Mouse (Mus musculus): ENCODE data around the gene Ipo9.

The Ipo9 gene

GRCm38 (mm10) chr1:135399466-135399865, 30.8 kb downstream of the Ipo9 start:
- TF ChIP-seq GATA4 (IDR thresholded peaks at IDR 0.05; ENCODE audit: insufficient replicate concordance, low read length): no peak

- no peak for TF ChIP-seq GATA4 (IDR thresholded peaks at IDR 0.05; ENCODE audit: insufficient replicate concordance, low read length)
Measured at GRCm38 (mm10) chr1:135385161-135385560, 45.1 kb downstream of the Ipo9 start.

GRCm38 (mm10) chr1:135384171-135384570, 46.1 kb downstream of the Ipo9 start:
- TF ChIP-seq GATA4 (IDR thresholded peaks at IDR 0.05; ENCODE audit: insufficient replicate concordance, low read length): no peak

GRCm38 (mm10) chr1:135380071-135380991, 50.0 kb downstream of the Ipo9 start:
- no peak for TF ChIP-seq GATA4 (IDR thresholded peaks at IDR 0.05; ENCODE audit: insufficient replicate concordance, low read length)

GRCm38 (mm10) chr1:135379048-135379447, 51.3 kb downstream of the Ipo9 start:
- TF ChIP-seq GATA4 (IDR thresholded peaks at IDR 0.05; ENCODE audit: insufficient replicate concordance, low read length): no peak

- no peak for TF ChIP-seq GATA4 (IDR thresholded peaks at IDR 0.05; ENCODE audit: insufficient replicate concordance, low read length)
Measured at GRCm38 (mm10) chr1:135378576-135378975, 51.7 kb downstream of the Ipo9 start.

GRCm38 (mm10) chr1:135374868-135375581, 55.3 kb downstream of the Ipo9 start, which contains the start of gene Shisa4:
Gene Shisa4 (minus strand): TSS chr1:135375237.
- TF ChIP-seq GATA4 (IDR thresholded peaks at IDR 0.05; ENCODE audit: insufficient replicate concordance, low read length): no peak

- TF ChIP-seq GATA4 (IDR thresholded peaks at IDR 0.05; ENCODE audit: insufficient replicate concordance, low read length): no peak
Measured at GRCm38 (mm10) chr1:135374175-135374867, 56.0 kb downstream of the Ipo9 start.

- no peak for TF ChIP-seq GATA4 (IDR thresholded peaks at IDR 0.05; ENCODE audit: insufficient replicate concordance, low read length)
Measured at GRCm38 (mm10) chr1:135373171-135373677, 57.1 kb downstream of the Ipo9 start.

- TF ChIP-seq GATA4 (IDR thresholded peaks at IDR 0.05; ENCODE audit: insufficient replicate concordance, low read length): no peak
Measured at GRCm38 (mm10) chr1:135369415-135369814, 60.9 kb downstream of the Ipo9 start.

- TF ChIP-seq GATA4 (IDR thresholded peaks at IDR 0.05; ENCODE audit: insufficient replicate concordance, low read length): no peak
Measured at GRCm38 (mm10) chr1:135368982-135369381, 61.3 kb downstream of the Ipo9 start.

GRCm38 (mm10) chr1:135368245-135368644, 62.1 kb downstream of the Ipo9 start:
- TF ChIP-seq GATA4 (IDR thresholded peaks at IDR 0.05; ENCODE audit: insufficient replicate concordance, low read length): no peak

GRCm38 (mm10) chr1:135367595-135367994, 62.7 kb downstream of the Ipo9 start:
- no peak for TF ChIP-seq GATA4 (IDR thresholded peaks at IDR 0.05; ENCODE audit: insufficient replicate concordance, low read length)

- TF ChIP-seq GATA4 (IDR thresholded peaks at IDR 0.05; ENCODE audit: insufficient replicate concordance, low read length): no peak
Measured at GRCm38 (mm10) chr1:135367005-135367404, 63.3 kb downstream of the Ipo9 start.

- no peak for TF ChIP-seq GATA4 (IDR thresholded peaks at IDR 0.05; ENCODE audit: insufficient replicate concordance, low read length)
Measured at GRCm38 (mm10) chr1:135366380-135366779, 63.9 kb downstream of the Ipo9 start.
